Mouse (Mus musculus) adrenal gland, adult 8-10 months (tissue): ENCODE measurements around the gene Egln2. TPM values are rescaled to one million over a fixed set of nuclear protein-coding genes. Genes with fewer than 3 reads are reported as not detected.
A peak's percentile ranks its signal among the peaks of the same experiment; 100 is the strongest.

Experiments
- DNase-seq: peaks from one replicate; pipeline ENCODE4 v3.0.0; 2022
- total RNA-seq, 4 experiments: library from RNA; stranded (reverse); gene quantifications; 2 replicates each; pipeline ENCODE4 v1.2.4; 2022

The Egln2 gene
- total RNA-seq, 4 experiments from 2014 or later, result 98.6 to 118 (median 107) TPM

DNA sequence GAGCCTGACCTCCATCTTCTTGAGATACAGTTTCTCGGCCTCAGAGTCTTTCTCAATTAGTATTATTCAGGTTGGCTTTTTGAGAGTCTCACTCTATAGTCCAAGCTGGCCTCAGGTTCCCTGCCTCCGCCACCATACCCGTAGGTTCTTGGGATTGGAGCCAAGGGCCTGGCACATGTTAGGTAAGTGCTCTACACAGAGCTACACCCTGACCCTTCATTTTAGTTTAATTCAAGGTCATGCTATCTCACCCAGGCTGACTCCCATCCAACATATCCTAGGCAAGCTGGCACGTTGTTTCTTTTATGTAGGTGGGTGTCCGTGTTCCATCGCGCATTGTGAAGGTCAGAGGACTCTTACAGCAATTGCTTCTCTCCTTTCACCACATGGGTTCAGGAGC lies 8.3 kb upstream of the Egln2 start:
- DNase-seq, result no peak

DNA sequence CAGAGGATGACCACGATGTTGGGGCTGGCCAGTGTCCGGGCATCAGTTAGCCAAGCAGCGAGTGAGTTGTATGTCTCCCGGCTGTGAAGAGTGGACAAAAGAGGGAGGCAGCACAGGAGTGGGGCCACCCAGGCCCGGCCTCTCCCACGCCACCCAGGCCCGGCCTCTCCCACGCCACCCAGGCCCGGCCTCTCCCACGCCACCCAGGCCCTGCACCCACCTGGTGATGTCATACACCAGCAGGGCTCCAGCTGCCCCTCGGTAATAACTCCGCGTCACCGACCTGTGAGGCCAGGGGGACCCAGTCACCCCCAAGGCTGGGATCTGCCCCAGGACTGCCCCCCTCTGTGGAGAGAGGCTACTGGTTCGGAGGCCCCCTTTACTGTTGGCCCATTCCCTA lies 7.9 kb upstream of the Egln2 start:
- DNase-seq, result no peak

DNA sequence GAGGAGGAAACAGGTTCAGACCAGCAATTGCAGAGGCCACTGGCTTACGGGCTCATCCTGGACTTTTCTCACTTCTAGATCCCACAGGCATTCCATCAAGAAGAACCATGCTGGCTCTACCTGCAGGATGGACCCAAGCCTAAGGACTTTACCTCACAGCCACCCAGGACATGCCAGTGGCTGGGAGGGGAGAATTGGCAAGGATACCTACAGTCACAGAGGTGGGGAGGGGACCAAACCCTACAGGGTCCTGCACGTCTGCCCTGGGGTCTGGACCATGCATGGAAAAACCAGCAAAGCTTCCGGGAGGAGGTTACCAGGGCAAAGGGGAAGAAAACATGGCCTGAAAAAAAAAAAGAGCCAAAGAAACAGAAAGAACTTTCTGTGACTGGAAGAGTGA lies 4.4 kb upstream of the Egln2 start:
- DNase-seq, result no peak

DNA sequence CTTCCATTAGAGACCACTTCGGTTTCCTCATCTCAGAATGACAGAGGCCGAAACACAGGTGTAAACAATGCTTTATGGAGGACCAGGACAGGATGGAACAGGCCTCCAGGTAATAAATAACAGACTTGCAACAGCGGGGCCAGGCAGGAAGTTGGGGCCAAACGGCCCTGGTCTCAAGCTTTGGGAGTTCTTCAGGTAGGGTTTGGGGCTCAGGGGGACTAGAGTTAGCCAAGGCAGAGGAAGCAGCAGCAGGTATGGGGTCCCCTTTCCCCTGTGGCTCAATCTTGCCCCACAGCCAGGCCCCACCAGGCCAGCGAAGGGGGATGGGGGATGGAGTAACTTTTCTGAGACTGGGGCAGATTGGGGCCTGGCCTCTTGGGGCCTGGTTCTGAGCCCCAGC lies 1.8 kb upstream of the Egln2 start:
- no peak for DNase-seq

DNA sequence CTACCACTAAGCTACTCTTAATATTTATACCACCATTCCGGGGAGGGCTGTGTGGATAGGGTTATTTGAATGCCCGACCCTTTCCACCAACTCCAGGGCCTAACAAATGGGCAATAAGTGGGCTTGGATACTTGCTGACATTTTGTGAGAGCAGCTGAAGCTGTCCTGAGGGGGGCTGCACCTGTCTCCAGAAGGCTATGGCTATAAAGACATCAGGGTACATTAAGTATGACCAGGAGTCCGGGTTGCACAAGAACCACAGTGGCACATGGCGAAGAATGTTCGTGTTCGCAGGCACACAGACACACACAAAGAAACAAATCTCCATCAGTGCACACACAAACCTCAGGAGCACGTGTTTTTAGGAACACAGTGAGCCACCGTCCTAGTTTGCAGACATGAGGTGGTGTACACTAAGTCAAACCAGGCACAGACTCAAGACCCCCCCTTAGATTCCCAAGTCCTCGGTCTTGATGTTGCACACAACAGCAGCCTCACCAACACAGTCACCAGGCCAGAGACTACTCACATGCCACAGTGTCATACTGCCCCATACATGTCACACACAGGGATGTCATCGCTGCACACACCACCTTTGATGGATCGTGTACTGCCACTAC lies 983 bp upstream of the Egln2 start:
- no peak for DNase-seq

DNA sequence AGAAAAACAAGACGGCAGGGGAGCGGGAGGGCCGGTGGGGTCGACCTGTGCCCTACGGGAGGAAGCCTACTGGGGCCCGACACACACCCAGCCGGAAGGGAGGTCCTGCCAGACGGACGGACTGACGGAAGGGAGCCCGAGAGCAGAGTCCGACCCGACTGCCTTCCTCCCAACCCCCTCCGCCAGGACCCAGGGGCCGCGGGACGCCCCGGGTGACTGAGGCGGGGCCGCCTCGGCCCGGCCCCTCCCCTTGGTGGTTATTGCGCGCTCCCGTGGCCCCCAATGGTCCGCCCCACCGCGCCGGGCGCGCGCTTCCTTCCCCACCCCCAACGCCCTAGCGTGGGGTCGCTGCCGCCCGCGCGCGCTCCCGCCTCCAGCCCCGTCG lies 381 bp downstream of the Egln2 start:
- DNase-seq, result peak; percentile 89

DNA sequence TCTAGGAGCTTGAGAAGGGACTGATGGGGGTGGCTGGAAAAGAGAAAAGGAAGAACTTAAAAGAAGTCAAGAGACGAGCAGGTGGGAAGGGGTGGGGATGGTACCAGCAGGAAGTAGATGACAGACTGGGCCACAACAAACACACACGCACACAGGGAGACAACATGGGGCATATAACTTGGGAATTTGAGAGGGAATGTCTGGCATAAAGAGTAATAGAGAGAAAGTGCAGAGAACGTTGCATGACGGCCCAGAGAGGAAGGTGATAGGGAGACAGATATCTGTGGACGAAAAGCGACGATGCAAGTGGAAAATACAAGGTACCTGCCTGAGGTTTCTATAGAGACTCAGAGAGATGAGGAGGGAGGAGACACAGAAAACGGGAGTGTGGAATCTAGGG lies 906 bp downstream of the Egln2 start:
- DNase-seq, result no peak

DNA sequence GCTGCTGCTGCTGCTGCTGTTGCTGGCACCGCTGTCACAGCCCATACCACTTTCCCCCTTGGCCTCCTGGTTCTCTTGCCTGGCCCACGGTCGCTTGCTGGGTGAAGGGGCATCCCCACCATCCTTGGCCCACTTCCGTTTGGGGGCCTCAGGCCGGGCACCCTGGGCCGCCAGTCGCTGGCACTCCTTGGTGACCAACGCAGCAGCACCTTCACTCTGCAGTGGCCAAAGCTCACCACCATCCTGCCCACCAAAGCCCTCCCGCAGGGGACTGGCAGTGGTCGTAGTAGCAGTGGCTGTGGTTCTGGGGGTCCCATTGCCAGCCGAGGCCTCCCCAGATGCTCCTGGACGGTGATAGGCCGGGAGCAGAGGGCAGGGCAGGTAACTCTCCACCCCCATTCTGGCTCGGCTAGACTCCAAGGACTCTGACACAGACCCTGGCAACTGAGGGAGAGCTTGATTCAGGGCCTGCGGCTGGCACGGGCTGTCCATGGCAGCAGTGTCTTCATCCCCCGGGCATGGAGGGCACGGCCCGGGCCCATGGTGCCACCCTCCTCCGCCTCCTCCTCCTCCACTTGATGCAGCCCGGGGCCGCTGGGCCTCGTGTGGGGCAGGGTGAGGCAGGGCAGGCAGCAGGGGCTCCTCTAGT lies 1.5 kb downstream of the Egln2 start:
- peak; percentile 87 for DNase-seq

DNA sequence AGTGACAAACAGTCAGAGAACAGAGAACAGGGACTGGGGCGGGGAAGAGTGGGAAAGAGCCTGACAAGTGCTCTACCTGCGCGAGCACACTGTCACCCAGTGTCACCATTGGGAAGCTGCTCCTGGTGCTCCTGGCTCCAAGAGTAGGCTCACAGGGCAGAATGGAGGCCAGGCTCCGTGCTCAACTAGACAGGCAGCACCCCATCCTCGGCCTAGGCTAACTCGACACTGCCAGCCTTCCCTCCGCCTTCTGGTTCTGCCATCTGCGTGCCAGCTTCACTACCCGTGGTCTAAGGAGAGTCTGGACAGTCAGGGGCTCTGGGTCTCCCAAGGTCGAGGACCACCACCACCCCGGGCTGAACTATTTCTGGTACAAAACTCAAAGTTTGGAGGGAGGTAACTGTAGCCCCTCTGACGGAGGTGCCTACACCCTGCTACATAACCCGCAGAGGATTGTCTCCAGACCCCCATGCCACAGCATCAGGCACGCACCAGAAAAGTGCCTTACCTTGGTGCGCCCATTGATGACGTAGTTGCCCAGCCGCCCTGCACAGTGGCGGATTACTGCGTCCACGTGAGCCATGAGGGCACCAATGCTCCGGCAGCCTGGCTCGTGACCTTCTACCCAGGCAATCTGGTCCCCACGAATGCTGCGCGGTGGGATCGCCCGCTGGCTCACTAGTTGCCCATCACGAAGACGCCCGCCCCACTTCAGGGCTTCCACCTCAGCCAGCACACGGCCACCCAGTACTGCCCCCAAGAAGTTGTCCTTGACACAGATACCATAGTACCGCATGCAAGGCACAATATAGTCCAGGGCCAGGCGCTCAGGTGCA lies 2.3 kb downstream of the Egln2 start:
- peak; percentile 75 for DNase-seq

DNA sequence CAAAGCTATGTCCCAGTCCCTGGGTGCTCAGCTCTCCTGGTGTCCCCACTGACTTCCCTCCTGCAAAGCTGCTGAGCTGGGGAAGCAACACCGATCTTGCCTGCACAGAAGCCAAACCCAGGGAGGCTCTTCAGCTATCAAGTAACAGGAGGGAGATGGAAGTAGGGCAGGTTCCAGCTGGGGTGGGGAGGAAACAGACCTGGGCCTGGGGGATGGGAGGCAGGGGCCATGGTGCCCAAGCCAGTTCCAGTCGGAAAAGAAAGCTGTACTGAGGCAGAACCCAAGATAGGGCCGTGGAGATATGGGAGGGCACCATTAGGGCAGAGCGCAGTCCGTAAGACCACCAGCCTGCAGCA lies 3.2 kb downstream of the Egln2 start:
- DNase-seq, result no peak

DNA sequence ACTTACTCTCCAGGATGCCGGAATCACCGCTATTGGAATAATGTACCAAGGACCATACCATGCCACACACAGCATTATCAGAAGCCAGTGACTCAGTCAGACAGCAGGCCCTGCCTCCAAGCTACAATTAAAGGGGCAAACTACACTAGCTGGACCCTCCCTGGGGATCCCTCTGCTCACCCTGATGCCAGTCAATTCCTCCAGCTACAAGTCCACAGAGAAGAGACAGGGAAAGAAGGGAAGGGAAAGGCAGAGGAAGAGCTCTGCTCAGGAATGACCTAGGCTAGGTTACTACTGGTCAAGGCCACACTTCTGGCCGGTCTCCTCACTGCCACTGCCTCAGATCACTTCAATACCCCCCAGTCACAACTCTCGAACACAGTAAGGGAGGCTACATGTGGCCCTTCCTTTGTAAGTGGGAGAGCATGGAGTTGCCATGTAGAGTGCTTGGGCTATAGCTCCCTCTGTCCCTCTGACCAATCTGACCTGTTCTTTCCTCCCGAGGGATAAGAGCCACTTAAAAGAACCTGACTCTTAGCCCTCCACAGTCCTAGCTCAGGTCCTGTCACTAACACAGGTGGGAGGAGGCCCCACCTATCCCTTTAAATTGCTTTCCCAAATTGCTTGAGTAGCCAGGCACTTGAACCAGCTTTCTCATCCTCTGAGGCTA lies 3.7 kb downstream of the Egln2 start:
- DNase-seq, result no peak

DNA sequence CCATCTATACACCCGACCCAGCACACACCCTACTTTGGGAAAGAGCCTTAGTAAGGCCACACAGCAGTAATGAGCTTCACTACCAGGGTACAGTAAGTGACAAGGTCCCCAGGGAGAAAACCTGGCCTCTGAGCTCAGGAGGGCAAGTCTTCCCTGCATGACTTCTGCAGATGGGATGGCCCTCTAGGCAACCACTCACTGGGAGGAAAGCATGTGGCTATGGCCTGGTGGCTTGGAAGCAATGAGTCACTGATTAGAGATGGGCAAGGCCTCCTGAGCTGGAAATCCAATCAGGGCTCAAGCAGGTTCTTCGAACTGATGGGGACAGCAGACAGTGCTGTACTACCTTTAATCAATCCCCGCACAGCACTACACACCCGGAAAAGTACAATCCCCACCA lies 4.9 kb downstream of the Egln2 start:
- peak; percentile 61 for DNase-seq

DNA sequence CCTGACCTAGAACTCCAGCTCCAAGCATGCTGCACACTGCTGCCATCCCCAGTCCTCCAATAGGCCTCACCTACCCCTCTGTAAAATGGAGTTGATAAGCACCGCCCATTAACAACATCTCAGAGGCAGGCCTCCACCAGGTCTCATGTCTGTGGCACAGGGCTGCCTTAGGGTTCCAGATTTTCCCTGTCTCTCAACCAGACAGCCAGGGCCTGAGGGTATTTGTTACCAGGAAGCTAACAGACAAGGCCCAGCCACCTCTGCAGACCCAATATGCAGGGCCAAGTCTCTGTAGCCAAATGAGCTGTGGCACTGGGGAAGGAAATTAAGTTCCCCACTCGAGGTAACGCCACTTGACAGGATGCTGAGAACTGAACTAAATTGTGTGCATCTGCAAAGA lies 5.7 kb downstream of the Egln2 start:
- no peak for DNase-seq

DNA sequence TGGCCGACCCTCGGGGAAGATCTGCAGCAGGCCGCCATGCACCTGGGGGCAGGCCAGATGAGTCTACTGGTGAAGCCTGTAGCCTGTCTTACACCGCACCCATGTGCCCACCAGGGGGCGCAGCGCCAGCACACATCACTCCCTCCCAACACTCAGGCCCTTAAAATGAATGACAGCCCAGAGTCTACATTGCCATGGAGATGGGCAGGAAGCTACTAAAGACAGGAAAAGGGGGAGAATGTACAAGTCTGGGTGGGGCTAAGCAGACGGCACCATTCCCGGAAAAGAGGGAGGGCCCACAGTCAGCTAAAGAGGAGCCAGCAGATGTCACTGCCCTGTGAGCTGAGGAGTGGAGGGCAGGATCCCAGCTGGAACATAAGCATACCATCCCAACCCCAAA lies 6.7 kb downstream of the Egln2 start:
- DNase-seq, result peak; percentile 84

DNA sequence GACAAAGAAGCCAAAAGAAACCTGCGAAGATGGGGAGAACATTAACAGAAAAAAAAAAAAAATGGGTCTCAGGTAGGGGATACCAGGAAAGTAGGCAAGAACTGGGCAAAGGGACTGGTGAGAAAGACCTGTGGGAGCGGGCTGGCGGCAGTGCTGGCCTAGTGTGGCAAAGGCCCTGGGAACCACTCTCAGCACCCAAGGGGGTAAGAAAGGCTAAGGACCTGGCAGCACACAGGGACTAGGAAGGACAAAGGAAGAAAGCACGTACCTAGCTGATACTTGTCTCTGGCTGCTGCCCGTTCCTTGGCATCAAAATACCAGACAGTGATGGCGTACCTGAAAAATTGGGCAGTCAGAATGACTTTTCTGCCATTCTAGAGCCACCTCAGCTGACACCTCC lies 7.3 kb downstream of the Egln2 start:
- no peak for DNase-seq

DNA sequence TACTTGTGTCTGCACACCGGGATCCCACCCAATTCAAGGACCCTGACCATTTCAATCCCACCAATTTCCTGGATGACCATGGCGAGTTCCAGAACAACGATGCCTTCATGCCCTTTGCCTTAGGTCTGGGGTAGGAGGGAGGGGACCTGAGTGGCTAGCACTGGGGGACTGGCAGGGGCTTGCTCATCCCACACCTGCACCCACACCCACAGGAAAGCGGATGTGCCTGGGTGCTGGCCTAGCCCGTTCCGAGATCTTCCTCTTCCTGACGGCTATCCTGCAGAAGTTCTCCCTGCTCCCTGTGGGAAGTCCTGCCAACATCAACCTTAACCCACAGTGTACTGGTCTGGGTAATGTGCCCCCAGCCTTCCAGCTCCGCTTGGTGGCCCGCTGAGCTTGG lies 8.4 kb downstream of the Egln2 start:
- no peak for DNase-seq

DNA sequence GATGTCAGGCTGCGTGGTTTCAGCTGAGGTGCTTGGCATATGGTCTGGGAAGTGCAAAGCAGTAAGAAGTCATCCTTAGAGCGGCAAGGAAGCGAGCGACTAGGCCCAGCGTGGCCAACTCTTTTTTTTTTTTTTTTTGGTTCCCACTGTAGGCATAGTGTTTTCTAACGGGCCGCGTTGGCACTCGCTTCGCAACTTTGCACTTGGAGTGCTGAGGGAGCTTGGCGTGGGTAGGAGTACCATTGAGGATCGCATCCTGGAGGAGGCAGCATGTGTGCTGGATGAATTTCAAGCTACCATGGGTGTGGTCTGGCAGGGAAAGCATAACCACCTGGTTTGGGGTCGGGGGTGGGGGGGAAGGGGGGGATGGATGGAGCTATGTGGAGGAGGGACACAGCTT lies 10.6 kb downstream of the Egln2 start:
- DNase-seq, result no peak

DNA sequence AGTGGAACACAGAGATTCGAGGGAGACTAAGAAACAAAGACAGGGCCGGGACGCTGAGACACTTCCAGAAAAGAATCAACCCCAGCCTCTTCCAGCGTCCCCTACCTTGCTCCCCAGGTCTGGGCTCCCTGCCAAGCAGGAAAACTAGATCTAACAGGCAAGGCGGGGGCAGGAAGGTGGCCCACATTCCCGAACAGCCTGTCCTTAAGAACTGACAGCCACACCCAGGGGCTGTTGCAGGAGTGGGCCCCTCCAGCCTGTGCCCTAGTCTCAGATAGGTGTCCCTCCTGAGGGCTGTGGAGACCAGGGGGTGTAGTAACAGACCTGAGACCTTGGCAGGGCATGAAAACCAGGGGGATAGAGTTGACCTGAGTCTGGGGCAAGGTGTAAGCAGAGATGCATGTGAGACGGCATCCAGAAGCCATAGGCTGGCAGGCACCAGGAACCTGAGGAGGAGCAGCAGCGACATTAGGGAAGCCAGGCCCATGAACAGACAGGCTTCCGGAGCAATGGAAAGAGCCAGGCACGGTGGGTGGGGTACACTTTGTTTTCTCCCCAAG lies 13.3 kb downstream of the Egln2 start, which contains the start of gene Cyp2t4:
TSS of gene Cyp2t4 (plus strand) at position 510 of the 560 bp plus-strand sequence.
- no peak for DNase-seq

DNA sequence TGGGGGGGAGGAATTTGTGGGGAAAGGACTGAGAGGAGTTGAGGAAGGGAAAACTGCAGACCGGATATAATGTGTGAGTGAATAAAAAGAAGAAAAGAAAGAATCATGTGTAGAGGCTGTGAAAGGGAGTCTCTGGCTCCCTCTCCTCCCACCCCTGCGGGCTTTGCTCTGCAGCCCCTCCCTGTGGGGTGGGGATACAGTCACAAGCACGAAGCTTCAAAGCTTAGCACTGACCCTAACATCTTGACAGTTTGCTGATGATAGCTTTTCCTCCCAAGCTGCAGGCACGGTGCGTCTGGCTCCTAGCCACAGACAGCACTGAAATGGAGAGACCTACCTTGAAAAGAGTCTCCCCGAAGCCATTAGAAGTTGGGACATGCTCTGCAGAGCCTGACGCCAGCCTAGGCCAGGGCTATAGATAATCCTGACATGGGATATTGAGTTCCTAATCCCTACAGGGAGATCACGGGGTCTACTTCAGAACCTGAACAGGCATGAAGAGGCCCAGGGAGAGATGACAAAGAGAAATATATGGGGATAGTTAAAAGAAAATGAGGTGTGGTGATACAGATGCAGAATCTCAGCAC lies 30.1 kb downstream of the Egln2 start:
- no peak for DNase-seq

DNA sequence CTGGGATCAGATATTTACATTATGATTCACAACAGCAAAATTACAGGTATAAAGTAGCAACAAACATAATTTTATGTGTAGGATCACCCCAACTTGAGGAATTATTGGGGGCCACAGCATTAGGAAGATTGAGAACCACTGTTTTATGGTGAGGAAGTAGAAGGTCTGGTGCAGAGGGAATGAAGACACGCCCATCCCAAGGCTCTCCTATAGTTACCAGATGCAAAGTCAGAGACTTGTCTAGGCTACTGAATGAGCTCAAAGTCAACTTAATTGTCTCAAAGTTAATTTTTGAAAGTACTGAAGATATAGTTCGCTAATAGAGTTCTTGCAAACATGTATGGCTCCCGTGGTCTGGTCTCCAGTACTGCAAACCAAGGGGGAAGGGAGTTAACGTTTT lies 32.8 kb downstream of the Egln2 start:
- DNase-seq, result no peak

DNA sequence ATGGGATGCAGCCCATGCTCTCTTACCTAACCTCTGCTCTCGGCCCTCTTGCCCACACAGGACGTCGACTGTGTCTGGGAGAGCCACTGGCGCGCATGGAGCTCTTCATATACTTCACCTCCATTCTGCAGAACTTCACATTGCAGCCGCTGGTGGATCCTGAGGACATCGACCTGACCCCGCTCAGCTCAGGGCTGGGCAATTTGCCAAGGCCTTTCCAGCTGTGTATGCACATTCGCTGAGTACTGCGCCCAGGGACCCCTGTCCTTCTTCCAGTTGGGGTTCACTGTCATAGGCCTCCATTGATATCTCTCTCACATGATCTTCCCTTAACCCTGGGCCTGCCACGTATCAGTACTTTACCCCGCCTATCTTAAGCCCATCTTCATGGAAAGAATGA lies 33.4 kb downstream of the Egln2 start:
- no peak for DNase-seq

DNA sequence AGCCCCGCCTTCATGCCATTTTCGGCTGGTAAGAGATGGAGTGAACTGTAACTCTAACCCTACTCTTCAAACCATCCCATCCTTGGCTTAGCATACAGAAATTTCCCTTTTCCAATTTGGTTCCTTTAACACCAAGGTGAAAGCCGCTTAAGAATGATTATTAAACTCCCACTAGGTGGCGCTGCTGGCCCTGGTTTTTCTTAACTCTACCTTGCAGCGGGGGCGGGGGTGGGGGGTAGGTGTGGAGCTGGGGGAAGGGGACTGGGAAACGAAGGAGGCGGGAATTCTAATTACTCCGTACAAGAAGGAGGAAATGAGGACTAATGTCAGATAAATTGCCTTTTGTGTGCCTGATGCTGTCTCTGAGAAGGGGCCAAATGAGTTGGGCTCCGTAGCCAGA lies 34.0 kb downstream of the Egln2 start:
- DNase-seq, result no peak

DNA sequence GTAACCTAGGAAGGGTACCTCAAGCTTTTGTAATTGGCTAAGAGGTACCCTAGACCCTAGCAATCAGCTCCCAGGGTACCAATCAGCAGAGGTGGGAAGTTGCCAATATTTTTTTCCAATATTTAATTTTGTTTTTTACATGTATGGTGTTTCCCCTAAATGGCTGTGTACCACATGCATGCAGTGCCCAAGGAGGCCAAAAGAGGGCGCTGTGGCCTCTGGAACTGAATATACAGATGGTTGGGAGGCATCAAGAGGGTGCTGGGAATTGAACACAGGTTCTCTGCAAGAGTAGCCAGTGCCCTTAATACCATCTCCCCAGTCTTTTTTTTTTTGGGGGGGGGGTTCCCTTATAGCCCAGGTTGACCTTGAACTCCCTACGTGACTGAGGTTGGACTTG lies 35.2 kb downstream of the Egln2 start:
- no peak for DNase-seq
